Mouse (Mus musculus) embryonic facial prominence, embryonic 11.5 days (tissue): ENCODE measurements around the gene Zc3h7b. TPM values are rescaled to one million over a fixed set of nuclear protein-coding genes. Genes with fewer than 3 reads are reported as not detected.

ENCODE experiments used
- ATAC-seq: fragments of 200-750 bp; cut with Nextera tagmentation; replicated peaks from 2 replicates; pipeline ENCODE4 v1.8.0; 2017; ENCODE audit warnings: low read depth; ENCODE audit not compliant: insufficient number of reproducible peaks, low FRiP score, low TSS enrichment
- DNase-seq: peaks from one replicate; pipeline ENCODE4 v3.0.0-alpha.2; 2015; ENCODE audit warnings: low spot score
- H3K27ac ChIP-seq: fragments of 300-500 bp; sonication (generic); replicated peaks from 2 replicates; pipeline ENCODE4 v1.5.1; 2014; ENCODE audit warnings: mild to moderate bottlenecking, low read depth, low read length, control low read depth
- H3K27me3 ChIP-seq: fragments of 300-500 bp; sonication (generic); 2 replicates; pipeline ENCODE4 v1.6.1; 2014; ENCODE audit warnings: mild to moderate bottlenecking, low read length, moderate library complexity, mixed read lengths; ENCODE audit not compliant: control insufficient read depth, insufficient read depth
- H3K36me3 ChIP-seq: fragments of 300-500 bp; sonication (generic); replicated peaks from 2 replicates; pipeline ENCODE4 v1.6.1; 2014; ENCODE audit warnings: low read depth, mild to moderate bottlenecking, low read length, moderate library complexity, mixed read lengths; ENCODE audit not compliant: control insufficient read depth, insufficient read depth
- H3K4me1 ChIP-seq: fragments of 300-500 bp; sonication (generic); 2 replicates; pipeline ENCODE4 v1.6.1; 2014; ENCODE audit warnings: low read length, mixed read lengths; ENCODE audit not compliant: control insufficient read depth, insufficient read depth
- H3K4me2 ChIP-seq: fragments of 300-500 bp; sonication (generic); 2 replicates; pipeline ENCODE4 v1.6.1; 2014; ENCODE audit warnings: low read depth, mild to moderate bottlenecking, control low read depth, low read length, moderate library complexity
- H3K4me3 ChIP-seq: fragments of 300-500 bp; sonication (generic); 2 replicates; pipeline ENCODE4 v1.5.1; 2014; ENCODE audit warnings: low read depth, low read length, control low read depth
- H3K9ac ChIP-seq: fragments of 300-500 bp; sonication (generic); replicated peaks from 2 replicates; pipeline ENCODE4 v1.6.1; 2014; ENCODE audit warnings: mild to moderate bottlenecking, control low read depth, low read length
- H3K9me3 ChIP-seq: fragments of 300-500 bp; sonication (generic); replicated peaks from 2 replicates; pipeline ENCODE4 v1.6.1; 2016; ENCODE audit warnings: mild to moderate bottlenecking, low read length, inconsistent platforms, mixed read lengths; ENCODE audit not compliant: control insufficient read depth
- WGBS: fragments of 180-500 bp; shearing (Covaris S2); extraction: QIAGEN DNeasy Blood & Tissue Kit; methylation state at CpG from one replicate; pipeline ENCODE4 v1.1.7; 2014; 5-methylcytosine and 5-hydroxymethylcytosine counted together
- polyA plus RNA-seq: library from polyadenylated mRNA; unstranded; fragments of >200 nt; fragmentation: Nextera tagmentation; extraction: Ambion mirVana; gene quantifications from 2 replicates; pipeline ENCODE4 v1.2.1, GENCODE M21; 2014

Gene Zc3h7b
- polyA plus RNA-seq, 1 experiment from 2014 or later, result 39.2 TPM

DNA sequence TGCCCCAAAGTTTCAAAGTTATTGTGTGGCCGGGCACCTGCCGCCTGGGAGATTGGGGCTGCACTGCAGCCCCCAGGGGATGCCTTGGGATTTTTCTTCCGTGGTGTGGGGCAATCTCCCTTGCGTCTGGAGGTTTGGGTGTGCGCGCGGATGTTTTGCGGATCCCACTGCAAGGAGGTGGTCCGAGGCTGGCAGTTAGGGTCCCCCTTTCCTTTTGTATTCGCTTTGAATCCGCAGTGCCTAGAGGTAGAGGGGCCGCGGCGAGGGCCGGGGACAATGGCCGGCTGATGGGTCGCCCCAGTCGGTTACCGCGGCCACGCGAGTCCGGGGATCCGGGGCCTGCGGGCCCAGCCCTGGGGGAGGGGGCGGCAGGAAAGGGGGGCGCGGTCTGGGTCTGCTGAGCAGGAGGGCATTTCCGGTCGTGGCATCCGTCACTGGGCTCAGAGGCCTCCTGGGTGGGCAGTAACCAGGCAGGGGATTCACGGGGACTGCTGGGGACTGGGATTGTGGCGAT is 801 bp downstream of the Zc3h7b start:
- peak overlapping the region; percentile 83 for H3K27ac ChIP-seq
- no peaks in the 10 kb centered on the region for H3K9me3 ChIP-seq
- H3K36me3 ChIP-seq, result no peaks in the 10 kb centered on the region
- peaks cover 5% of the 10 kb centered on the region; the same call in 1 of the 2 replicates for H3K4me1 ChIP-seq
- peak overlapping the region; percentile 98 for H3K9ac ChIP-seq
- H3K4me2 ChIP-seq, result peak overlapping the region; percentile 83
- under 1% methylated on average over 33 of the region's 33 CpGs for WGBS
- peak overlapping the region; percentile 94 for H3K4me3 ChIP-seq
- peak; percentile 78 for DNase-seq
- ATAC-seq, result peak; percentile 80
- H3K27me3 ChIP-seq, result no peaks in the 10 kb centered on the region

DNA sequence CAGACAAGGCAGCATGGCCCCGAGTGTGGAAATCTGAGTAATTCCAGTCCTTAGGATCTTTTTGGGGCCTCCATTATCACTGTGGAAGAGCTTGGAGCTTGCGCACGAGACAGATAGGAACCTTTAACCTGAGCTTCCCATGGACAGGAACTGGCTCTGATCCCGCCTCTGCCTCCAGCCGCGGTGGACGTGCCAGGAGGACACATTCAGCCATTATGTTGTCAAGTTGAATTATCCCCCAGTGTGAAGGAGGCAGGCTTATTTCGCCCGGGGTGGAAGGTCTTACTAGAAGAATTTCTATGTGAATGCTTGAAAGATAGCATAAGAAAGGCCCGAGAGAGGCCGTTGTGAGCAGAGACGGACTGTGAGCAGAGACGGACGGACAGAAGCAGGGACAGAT is 4.9 kb downstream of the Zc3h7b start:
- Histone ChIP-seq H3K36me3 (no peaks in the 10 kb centered on the region), H3K9me3 (no peaks in the 10 kb centered on the region), H3K4me1 (peaks cover 5% of the 10 kb centered on the region; the same call in 1 of the 2 replicates), H3K27ac (no peak overlapping the region), H3K4me2 (no peak overlapping the region), H3K9ac (no peak overlapping the region), H3K27me3 (no peaks in the 10 kb centered on the region), H3K4me3 (no peak overlapping the region)
- ATAC-seq (no peak), DNase-seq (no peak)
- WGBS, result 48% methylated on average over 14 of the region's 14 CpGs

DNA sequence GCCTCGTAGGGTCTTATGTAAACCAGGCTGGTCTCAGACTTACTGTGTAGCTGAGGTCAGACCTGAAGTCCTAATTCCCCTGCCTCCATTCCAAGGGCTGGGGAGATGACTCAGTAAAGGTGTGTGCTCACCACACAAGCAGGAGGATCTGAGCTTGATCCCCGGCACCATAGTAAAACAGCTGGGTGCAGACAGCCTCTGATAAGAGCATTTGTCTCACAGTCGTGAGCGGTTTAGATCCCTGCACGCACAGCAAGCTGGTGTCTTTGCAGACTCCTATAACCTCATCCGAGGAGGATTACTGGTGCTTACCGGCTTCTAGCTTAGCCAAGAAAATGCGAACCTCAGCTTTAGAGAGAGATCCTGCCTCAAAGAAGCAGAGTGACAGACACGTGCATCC is 8.8 kb downstream of the Zc3h7b start:
- WGBS, result 94% methylated on average over 9 of the region's 9 CpGs
- Histone ChIP-seq H3K9ac (no peak overlapping the region), H3K4me1 (peaks cover 3% of the 10 kb centered on the region; the same call in 1 of the 2 replicates), H3K4me2 (no peak overlapping the region), H3K36me3 (no peaks in the 10 kb centered on the region), H3K4me3 (no peak overlapping the region), H3K27ac (no peak overlapping the region), H3K9me3 (no peaks in the 10 kb centered on the region), H3K27me3 (no peaks in the 10 kb centered on the region)
- DNase-seq, result no peak
- no peak for ATAC-seq

DNA sequence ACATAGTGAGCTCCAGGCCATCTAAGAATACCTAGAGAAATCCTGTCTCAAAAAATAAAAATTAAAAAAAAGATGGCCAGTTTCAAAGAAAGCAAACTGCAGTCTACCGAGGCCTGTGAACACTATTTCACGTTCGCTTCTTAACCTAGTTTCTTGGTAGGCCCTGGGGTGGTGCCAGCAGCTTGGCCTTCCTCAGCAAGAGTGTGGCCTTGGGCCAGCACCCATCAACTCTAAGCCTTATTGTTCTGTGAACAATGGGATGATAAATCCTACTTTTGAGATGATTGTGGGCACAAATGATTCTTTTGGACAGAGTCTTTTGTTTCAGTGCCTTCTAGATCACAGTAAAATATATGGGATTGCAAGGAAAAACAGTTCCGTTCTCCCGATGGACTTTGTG is 13.8 kb downstream of the Zc3h7b start:
- Histone ChIP-seq H3K4me1 (no peaks in the 10 kb centered on the region), H3K4me3 (no peak overlapping the region), H3K4me2 (no peak overlapping the region), H3K27ac (no peak overlapping the region), H3K9me3 (no peaks in the 10 kb centered on the region), H3K9ac (no peak overlapping the region), H3K36me3 (no peaks in the 10 kb centered on the region), H3K27me3 (no peaks in the 10 kb centered on the region)
- 90% methylated on average over 5 of the region's 5 CpGs for WGBS
- DNase-seq, result no peak
- no peak for ATAC-seq

DNA sequence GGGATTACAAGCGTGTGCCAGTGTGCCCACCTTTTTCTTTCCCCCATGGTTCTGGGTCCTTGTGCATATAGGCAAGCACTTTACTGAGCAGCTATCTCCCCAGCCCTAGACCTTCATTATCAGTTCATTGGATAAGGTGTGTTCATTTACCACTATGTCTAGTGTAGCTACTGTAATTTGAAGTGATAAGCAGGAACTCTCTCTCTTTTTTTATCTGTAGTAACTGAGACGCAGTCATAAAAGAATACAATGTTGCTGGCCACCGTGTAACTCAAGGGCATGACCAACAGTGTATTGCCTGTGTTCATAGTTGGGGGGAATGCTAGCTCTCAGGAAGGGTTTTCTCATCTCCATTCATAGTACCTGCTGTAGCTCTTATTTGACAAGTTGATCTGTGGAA is 14.7 kb downstream of the Zc3h7b start:
- H3K27ac ChIP-seq, result no peak overlapping the region
- no peak for DNase-seq
- ATAC-seq, result no peak

DNA sequence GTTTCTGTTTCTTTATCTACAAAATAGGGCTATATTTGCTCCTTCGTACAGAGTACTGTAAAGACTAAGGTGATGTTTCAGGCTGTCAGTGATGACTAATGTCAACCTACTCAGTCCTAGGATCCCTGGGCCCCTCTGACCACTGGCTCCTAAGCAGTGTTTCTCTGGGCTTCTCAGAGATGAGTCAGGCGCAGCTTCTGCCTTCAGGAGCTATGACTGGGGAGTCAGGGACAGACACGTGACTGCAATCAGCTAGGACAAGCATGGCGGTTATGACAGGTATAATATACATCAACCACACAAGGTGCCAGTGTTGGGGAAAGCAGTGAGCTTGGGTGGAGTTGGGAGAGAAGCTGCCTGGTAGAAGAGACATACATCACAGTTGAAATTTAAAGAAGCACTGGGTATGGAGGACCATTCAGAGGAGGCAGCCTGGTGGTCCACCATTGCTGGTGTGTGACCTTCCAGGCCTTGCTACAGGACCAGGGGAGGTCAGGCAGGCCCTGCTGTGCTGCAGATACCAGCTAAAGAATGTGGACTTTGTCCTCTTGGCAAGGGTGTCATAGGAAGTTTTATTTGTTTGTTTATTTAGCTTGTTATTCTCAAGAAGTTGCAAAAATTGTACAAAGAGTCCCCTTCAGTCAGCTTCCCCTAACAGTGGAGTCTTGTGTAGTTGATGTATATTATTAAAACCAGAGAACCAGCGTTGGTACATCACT is 15.7 kb downstream of the Zc3h7b start:
- Histone ChIP-seq H3K4me3 (no peak overlapping the region), H3K36me3 (no peaks in the 10 kb centered on the region), H3K27ac (no peak overlapping the region), H3K27me3 (no peaks in the 10 kb centered on the region), H3K9ac (no peak overlapping the region), H3K4me1 (no peaks in the 10 kb centered on the region), H3K4me2 (no peak overlapping the region), H3K9me3 (no peaks in the 10 kb centered on the region)
- DNase-seq (no peak), ATAC-seq (no peak)
- 88% methylated on average over 5 of the region's 5 CpGs for WGBS

More for the DNA sequence above, 14.7 kb downstream of the Zc3h7b start:
- WGBS, result 94% methylated on average over 3 of the region's 3 CpGs
- H3K4me1 ChIP-seq, result no peaks in the 10 kb centered on the region
- H3K4me2 ChIP-seq, result no peak overlapping the region
- H3K4me3 ChIP-seq, result no peak overlapping the region
- no peaks in the 10 kb centered on the region for H3K36me3 ChIP-seq
- no peaks in the 10 kb centered on the region for H3K27me3 ChIP-seq
- no peaks in the 10 kb centered on the region for H3K9me3 ChIP-seq
- H3K9ac ChIP-seq, result no peak overlapping the region

DNA sequence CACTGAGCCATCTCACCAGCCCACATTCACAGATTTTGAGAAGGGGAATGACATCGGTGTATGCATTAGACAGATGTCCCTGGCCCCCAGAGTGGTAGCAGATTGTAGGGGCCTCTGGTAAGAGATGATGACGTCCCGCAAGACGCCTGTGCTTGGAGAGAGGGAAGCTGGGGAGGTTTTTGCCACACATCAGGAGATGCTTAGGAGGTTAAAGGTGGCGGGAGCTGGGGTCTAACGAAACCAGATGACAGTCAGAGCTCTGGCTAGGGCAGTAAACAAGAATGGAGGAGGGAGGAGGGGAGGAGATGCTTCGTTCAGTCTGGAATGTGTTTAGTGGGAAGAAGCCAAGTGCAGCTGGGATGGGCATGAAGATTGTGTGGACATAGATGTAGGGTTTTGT is 16.5 kb downstream of the Zc3h7b start:
- H3K36me3 ChIP-seq, result no peaks in the 10 kb centered on the region
- 43% methylated on average over 7 of the region's 7 CpGs for WGBS

DNA sequence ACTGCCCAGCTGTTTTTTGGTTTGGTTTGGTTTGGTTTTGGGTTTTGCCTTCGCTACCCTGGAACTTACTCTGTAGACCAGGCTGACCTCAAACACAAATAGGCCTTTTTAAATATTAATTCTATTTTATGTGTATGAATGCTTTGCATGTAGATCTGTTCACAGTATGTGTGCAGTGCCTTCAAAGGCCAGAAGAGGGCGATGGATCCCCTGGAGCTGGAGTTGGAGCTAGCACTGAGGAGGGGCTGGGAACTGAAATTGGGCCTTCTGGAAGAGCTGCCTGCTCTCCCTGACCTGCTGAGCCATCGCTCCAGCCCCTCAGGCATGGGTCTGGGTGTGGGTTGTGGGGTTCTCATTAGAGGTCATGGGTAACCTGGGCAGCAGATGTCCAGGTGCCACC is 17.1 kb downstream of the Zc3h7b start:
- Histone ChIP-seq H3K9me3 (no peaks in the 10 kb centered on the region), H3K4me1 (no peaks in the 10 kb centered on the region), H3K4me3 (no peak overlapping the region), H3K27me3 (no peaks in the 10 kb centered on the region), H3K9ac (no peak overlapping the region), H3K4me2 (no peak overlapping the region), H3K36me3 (no peaks in the 10 kb centered on the region), H3K27ac (no peak overlapping the region)
- no peak for DNase-seq
- no peak for ATAC-seq
- WGBS, result 90% methylated on average over 3 of the region's 3 CpGs

More for the DNA sequence above, 16.5 kb downstream of the Zc3h7b start:
- no peak overlapping the region for H3K27ac ChIP-seq
- no peaks in the 10 kb centered on the region for H3K27me3 ChIP-seq
- ATAC-seq, result 0 out of 2 replicates have a peak, but pooled peaks have one; percentile 22
- no peaks in the 10 kb centered on the region for H3K9me3 ChIP-seq
- H3K4me3 ChIP-seq, result no peak overlapping the region
- peak; percentile 67 for DNase-seq
- H3K9ac ChIP-seq, result no peak overlapping the region
- H3K4me2 ChIP-seq, result no peak overlapping the region
- H3K4me1 ChIP-seq, result no peaks in the 10 kb centered on the region
